Mouse (Mus musculus): ENCODE data around the gene Aldh1l2.
"Not testable (repeated sequence)": the region's sequence is repeated elsewhere in the genome, so short reads cannot be mapped to it uniquely, and the experiment has no call there.

Gene Aldh1l2

GRCm38 (mm10) chr10:83533910-83534283 is at the start of gene Aldh1l2:
Gene Aldh1l2 (minus strand): TSS chr10:83534140.
- DNase-seq (ENCODE audit: low spot score in 2 of 2) = peak; percentile 62 to 65

GRCm38 (mm10) chr10:83565449-83566441 is 31.8 kb upstream of the Aldh1l2 start:
- DNase-seq (ENCODE audit: low spot score in 2 of 2) = no peak

GRCm38 (mm10) chr10:83563005-83563404 is 29.1 kb upstream of the Aldh1l2 start:
- no peak for DNase-seq (ENCODE audit: low spot score in 2 of 2)

GRCm38 (mm10) chr10:83545341-83545740 is 11.4 kb upstream of the Aldh1l2 start:
- DNase-seq (ENCODE audit: low spot score in 2 of 2) = no peak

- peak in 1 of 2 experiments; percentile 42 for DNase-seq (ENCODE audit: low spot score in 2 of 2)
These were observed 10.2 kb upstream of the Aldh1l2 start for GRCm38 (mm10) chr10:83544103-83544479.

- peak; percentile 88 to 93 for DNase-seq (ENCODE audit: low spot score in 2 of 2)
These were observed 9.6 kb upstream of the Aldh1l2 start, which contains the start of gene Washc4 for GRCm38 (mm10) chr10:83543439-83544102. Gene Washc4 (plus strand): TSS chr10:83543752.

GRCm38 (mm10) chr10:83542241-83542640 is 8.3 kb upstream of the Aldh1l2 start:
- DNase-seq (ENCODE audit: low spot score in 2 of 2) = no peak

GRCm38 (mm10) chr10:83540092-83540491 is 6.2 kb upstream of the Aldh1l2 start:
- DNase-seq (ENCODE audit: low spot score in 2 of 2) = no peak

- DNase-seq (ENCODE audit: low spot score in 2 of 2) = no peak
These were observed 5.5 kb upstream of the Aldh1l2 start for GRCm38 (mm10) chr10:83539311-83539980.

- no peak for DNase-seq (ENCODE audit: low spot score in 2 of 2)
These were observed 2.5 kb upstream of the Aldh1l2 start for GRCm38 (mm10) chr10:83536436-83536835.

- DNase-seq (ENCODE audit: low spot score in 2 of 2) = peak; percentile 30 to 44
These were observed 556 bp downstream of the Aldh1l2 start for GRCm38 (mm10) chr10:83533258-83533909.

GRCm38 (mm10) chr10:83530384-83530967 is 3.5 kb downstream of the Aldh1l2 start:
- DNase-seq (ENCODE audit: low spot score in 2 of 2) = no peak

- not testable (repeated sequence) for DNase-seq (ENCODE audit: low spot score in 2 of 2)
These were observed 9.7 kb downstream of the Aldh1l2 start for GRCm38 (mm10) chr10:83524238-83524637.

- DNase-seq (ENCODE audit: low spot score in 2 of 2) = no peak
These were observed 12.9 kb downstream of the Aldh1l2 start for GRCm38 (mm10) chr10:83520990-83521389.

- DNase-seq (ENCODE audit: low spot score in 2 of 2) = no peak
These were observed 20.2 kb downstream of the Aldh1l2 start for GRCm38 (mm10) chr10:83513736-83514135.

GRCm38 (mm10) chr10:83511304-83511703 is 22.6 kb downstream of the Aldh1l2 start:
- DNase-seq (ENCODE audit: low spot score in 2 of 2) = no peak

- DNase-seq (ENCODE audit: low spot score in 2 of 2) = no peak
These were observed 24.8 kb downstream of the Aldh1l2 start for GRCm38 (mm10) chr10:83508962-83509660.

GRCm38 (mm10) chr10:83497321-83497720 is 36.6 kb downstream of the Aldh1l2 start:
- DNase-seq (ENCODE audit: low spot score in 2 of 2) = no peak

- no peak for DNase-seq (ENCODE audit: low spot score in 2 of 2)
These were observed 43.4 kb downstream of the Aldh1l2 start for GRCm38 (mm10) chr10:83490506-83490905.

GRCm38 (mm10) chr10:83477286-83477685 is 56.7 kb downstream of the Aldh1l2 start:
- no peak for DNase-seq (ENCODE audit: low spot score in 2 of 2)

- DNase-seq (ENCODE audit: low spot score in 2 of 2) = no peak
These were observed 58.7 kb downstream of the Aldh1l2 start for GRCm38 (mm10) chr10:83475226-83475625.
